ENCODE assay signal across 8 mouse cellular contexts in genomic region chr3:31902504-31903330, GRCm38 (mm10). TPM values are rescaled to one million over a fixed set of nuclear protein-coding genes. Genes with fewer than 3 reads are reported as not detected.
DNase-seq lines count a peak whose midpoint lies in the region; ATAC-seq lines count a peak whose summit lies in the region.

Gene Kcnmb2 (plus strand): TSS chr3:31902507.

- peak within 1 kb of the TSS; percentile 42 for H3K4me3 ChIP-seq in forebrain, embryonic 13.5 days
- peak within 1 kb of the TSS; percentile 45 for H3K4me3 ChIP-seq in neural tube, embryonic 14.5 days (ENCODE audit: low read depth, low read length)

- H3K4me1 ChIP-seq in forebrain, embryonic 13.5 days, result peaks cover 9% of the 10 kb centered on the region; the same call in 1 of the 2 replicates
- 0 out of 2 replicates have a peak, but pooled peaks cover 4% of the 10 kb centered on the region for H3K4me1 ChIP-seq in neural tube, embryonic 14.5 days (ENCODE audit: control insufficient read depth, insufficient read depth, low read length)

- H3K36me3 ChIP-seq in forebrain, embryonic 13.5 days (ENCODE audit: poor library complexity, severe bottlenecking), result no peaks in the 10 kb centered on the region
- H3K36me3 ChIP-seq in neural tube, embryonic 14.5 days (ENCODE audit: control insufficient read depth, insufficient read depth, low read length), result no peaks in the 10 kb centered on the region

- DNase-seq in kidney, postnatal 10 days, result peak; percentile 8
- no peak for DNase-seq in kidney, adult 8-10 months
- DNase-seq in cerebellum, adult 18-20 months, result peak; percentile 37 to 44
- DNase-seq in layer of hippocampus, postnatal 10 days (ENCODE audit: low spot score in 2 of 2), result peak; percentile 28 to 43
- no peak for DNase-seq in thymus, adult 18-20 months
- DNase-seq in thymus, postnatal 0 days (ENCODE audit: low spot score), result no peak

- H3K27me3 ChIP-seq in forebrain, embryonic 13.5 days, result peaks cover 8% of the 10 kb centered on the region; the same call in 1 of the 2 replicates
- no peaks in the 10 kb centered on the region for H3K27me3 ChIP-seq in neural tube, embryonic 14.5 days (ENCODE audit: control insufficient read depth, insufficient read depth, low read length)

- no peak within 1 kb of the TSS for H3K27ac ChIP-seq in forebrain, embryonic 13.5 days
- H3K27ac ChIP-seq in neural tube, embryonic 14.5 days (ENCODE audit: low read depth, low read length), result peak within 1 kb of the TSS; percentile 35; the same call in 1 of the 2 replicates

- H3K4me2 ChIP-seq in forebrain, embryonic 13.5 days, result peak within 1 kb of the TSS; percentile 58
- H3K4me2 ChIP-seq in neural tube, embryonic 14.5 days (ENCODE audit: low read depth, low read length), result peak within 1 kb of the TSS; percentile 74

- no peaks in the 10 kb centered on the region for H3K9me3 ChIP-seq in forebrain, embryonic 13.5 days (replicated peaks)
- no peaks in the 10 kb centered on the region for H3K9me3 ChIP-seq in neural tube, embryonic 14.5 days (ENCODE audit: control insufficient read depth, low read length)

- ATAC-seq in forebrain, embryonic 13.5 days, result peak; percentile 80
- ATAC-seq in neural tube, embryonic 14.5 days (ENCODE audit: low read depth), result peak; percentile 79

- WGBS in forebrain, embryonic 13.5 days, result under 1% methylated on average over 22 of the region's 22 CpGs
- 2% methylated on average over 22 of the region's 22 CpGs for WGBS in neural tube, embryonic 14.5 days

- H3K9ac ChIP-seq in forebrain, embryonic 13.5 days, result peak within 1 kb of the TSS; percentile 31
- H3K9ac ChIP-seq in neural tube, embryonic 14.5 days (replicated peaks; ENCODE audit: low read depth, low read length), result peak within 1 kb of the TSS; percentile 63

RNA-seq across cellular contexts. Expression of gene Kcnmb2, which starts in this region (rescaled TPM):
- 3.0 and 4.0 TPM in 2 replicates for polyA plus RNA-seq in forebrain, embryonic 13.5 days (2015; fragmentation: Nextera tagmentation; extraction: Ambion mirVana)
- total RNA-seq in layer of hippocampus, postnatal 10 days (2021), result 1 to 10 TPM; 5.8 to 7.9 TPM
- 20.0 and 24.4 TPM in 2 replicates for polyA plus RNA-seq in neural tube, embryonic 14.5 days (2014; fragmentation: Nextera tagmentation; extraction: Ambion mirVana)
- 0.14 and 0.18 TPM in 2 replicates for polyA plus RNA-seq in thymus, postnatal 0 days (2015; fragmentation: Nextera tagmentation; extraction: Ambion mirVana)

Comparison
In these comparisons a context has a peak if more than half of its experiments do, and no peak if none do; other contexts are left out.
1. DNase-seq: peak in kidney, postnatal 10 days (single experiment), cerebellum, adult 18-20 months (2 of 2) and layer of hippocampus, postnatal 10 days (2 of 2); none in kidney, adult 8-10 months (0 of 2), thymus, adult 18-20 months (0 of 2) and thymus, postnatal 0 days (single experiment).